ENCODE assay signal across 8 mouse cellular contexts in the genomic region with DNA sequence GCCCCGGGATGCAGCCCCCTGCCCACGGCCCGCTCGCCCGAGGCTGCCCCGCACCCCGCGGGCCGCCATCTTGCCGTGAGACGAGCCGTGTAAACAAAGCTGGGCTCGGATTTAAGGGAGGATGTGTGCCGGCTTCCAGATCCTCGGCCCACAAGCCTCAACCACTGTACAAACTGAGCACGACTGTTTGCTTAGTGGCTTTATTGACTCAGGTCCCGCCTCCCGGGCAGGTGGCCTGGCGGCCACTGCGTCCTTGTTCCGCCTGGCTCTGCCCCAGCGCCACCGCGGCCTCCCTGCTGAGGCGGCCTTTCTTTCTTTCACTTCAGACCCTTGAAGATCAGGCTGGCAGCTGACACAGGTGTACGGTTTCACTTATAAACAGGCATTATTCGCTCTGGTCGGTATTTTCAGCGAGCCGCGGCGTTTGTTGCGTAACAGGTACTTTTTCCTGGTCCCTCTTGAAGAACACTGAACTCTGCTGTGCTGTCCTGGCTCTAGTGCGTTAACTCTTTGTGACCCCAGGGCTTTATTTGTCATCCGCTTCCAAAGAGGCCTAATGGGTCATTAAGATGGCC.
A peak's percentile ranks its signal among the peaks of the same experiment; 100 is the strongest.
DNase-seq lines count a peak whose midpoint lies in the region; TF ChIP-seq lines count a peak whose summit lies in the region.

No protein-coding gene starts in this region.

- DNase-seq in cerebellum, adult 8-10 months, result peak; percentile 73
- DNase-seq in forelimb bud, embryonic 11.5 days (ENCODE audit: low read depth, low spot score), result peak; percentile 69
- DNase-seq in hindbrain, embryonic 10.5 days (ENCODE audit: low spot score), result peak; percentile 74
- peak; percentile 34 for DNase-seq in layer of hippocampus, adult 9-11 months
- DNase-seq in lung, postnatal 10 days, result peak; percentile 73
- DNase-seq in ovary, postnatal 14 days (ENCODE audit: low spot score), result peak; percentile 47
- DNase-seq in thymus, postnatal 10 days (ENCODE audit: low spot score in 2 of 2), result peak; percentile 28 to 49

- peaks cover 5% of the 10 kb centered on the region for H3K9me3 ChIP-seq in ES-Bruce4 (replicated peaks; ENCODE audit: control insufficient read depth, insufficient read depth, low read length, poor library complexity, severe bottlenecking)
- no peaks in the 10 kb centered on the region for H3K9me3 ChIP-seq in hindbrain, embryonic 10.5 days

- H3K9ac ChIP-seq in ES-Bruce4 (ENCODE audit: low read depth, poor library complexity, severe bottlenecking), result peak overlapping the region; percentile 54

- no peak for TF ChIP-seq POLR2A in ES-Bruce4 (IDR thresholded peaks at IDR 0.05; ENCODE audit: insufficient read depth, low read length)

- TF ChIP-seq CTCF in ES-Bruce4 (IDR thresholded peaks at IDR 0.05; ENCODE audit: low read depth, low read length), result no peak

- H3K27ac ChIP-seq in ES-Bruce4 (ENCODE audit: insufficient read depth, low read length), result peak overlapping the region; percentile 5; the same call in 1 of the 2 replicates
- H3K27ac ChIP-seq in hindbrain, embryonic 10.5 days, result peak overlapping the region; percentile 96

- H3K36me3 ChIP-seq in ES-Bruce4 (ENCODE audit: control insufficient read depth, insufficient read depth, low read length, poor library complexity, severe bottlenecking), result no peaks in the 10 kb centered on the region
- no peaks in the 10 kb centered on the region for H3K36me3 ChIP-seq in hindbrain, embryonic 10.5 days

- H3K4me1 ChIP-seq in ES-Bruce4 (ENCODE audit: control insufficient read depth, insufficient read depth, low read length), result no peaks in the 10 kb centered on the region
- peaks cover 42% of the 10 kb centered on the region for H3K4me1 ChIP-seq in hindbrain, embryonic 10.5 days (replicated peaks)

- H3K27me3 ChIP-seq in ES-Bruce4 (ENCODE audit: control insufficient read depth, insufficient read depth, low read length, poor library complexity, severe bottlenecking), result no peaks in the 10 kb centered on the region
- no peaks in the 10 kb centered on the region for H3K27me3 ChIP-seq in hindbrain, embryonic 10.5 days (ENCODE audit: insufficient read depth, poor library complexity, severe bottlenecking)

- TF ChIP-seq EP300 in ES-Bruce4 (IDR thresholded peaks at IDR 0.05; ENCODE audit: insufficient read depth, low read depth, low read length), result no peak

- WGBS in hindbrain, embryonic 10.5 days, result under 1% methylated on average over 35 of the region's 35 CpGs

- H3K4me3 ChIP-seq in ES-Bruce4 (ENCODE audit: low read depth, low read length), result peak overlapping the region; percentile 51
- peak overlapping the region; percentile 58 for H3K4me3 ChIP-seq in hindbrain, embryonic 10.5 days

Comparison
In these comparisons a context has a peak if more than half of its experiments do, and no peak if none do; other contexts are left out.
1. Peak in every context shown above with its lines: DNase-seq, H3K4me3 ChIP-seq and H3K27ac ChIP-seq.